Mouse (Mus musculus) limb, embryonic 14.5 days (tissue): ENCODE results near the gene Pigb. TPM values are rescaled to one million over a fixed set of nuclear protein-coding genes. Genes with fewer than 3 reads are reported as not detected.
A peak's percentile ranks its signal among the peaks of the same experiment; 100 is the strongest.

Experiments
- ATAC-seq: fragments of 200-750 bp; cut with Nextera tagmentation; 2 replicates; pipeline ENCODE4 v1.8.0; 2017; ENCODE audit warnings: low read depth, moderate number of reproducible peaks, moderate TSS enrichment; ENCODE audit not compliant: low FRiP score
- DNase-seq: peaks from one replicate; pipeline ENCODE4 v3.0.0-alpha.2; 2015; ENCODE audit warnings: low spot score
- H3K27ac ChIP-seq: fragments of 300-500 bp; sonication (generic); replicated peaks from 2 replicates; pipeline ENCODE4 v1.5.1; 2014; ENCODE audit warnings: low read depth, mild to moderate bottlenecking, low read length, moderate library complexity, mixed read lengths
- H3K27me3 ChIP-seq: fragments of 300-500 bp; sonication (generic); 2 replicates; pipeline ENCODE4 v1.6.1; 2014; ENCODE audit warnings: low read length, mixed read lengths; ENCODE audit not compliant: control insufficient read depth, insufficient read depth
- H3K36me3 ChIP-seq: fragments of 300-500 bp; sonication (generic); 2 replicates; pipeline ENCODE4 v1.6.1; 2014; ENCODE audit warnings: mild to moderate bottlenecking, low read length, moderate library complexity, mixed read lengths; ENCODE audit not compliant: control insufficient read depth, insufficient read depth
- H3K4me1 ChIP-seq: fragments of 300-500 bp; sonication (generic); 2 replicates; pipeline ENCODE4 v1.6.1; 2014; ENCODE audit warnings: antibody characterized with exemption, low read length, mixed read lengths; ENCODE audit not compliant: control insufficient read depth, insufficient read depth
- H3K4me2 ChIP-seq: fragments of 300-500 bp; sonication (generic); replicated peaks from 2 replicates; pipeline ENCODE4 v1.6.1; 2014; ENCODE audit warnings: low read depth, mild to moderate bottlenecking, low read length, moderate library complexity; ENCODE audit not compliant: severe bottlenecking
- H3K4me3 ChIP-seq: fragments of 300-500 bp; sonication (generic); replicated peaks from 2 replicates; pipeline ENCODE4 v1.5.1; 2014; ENCODE audit warnings: low read length
- H3K9ac ChIP-seq: fragments of 300-500 bp; sonication (generic); 2 replicates; pipeline ENCODE4 v1.6.1; 2014; ENCODE audit warnings: mild to moderate bottlenecking, low read depth, low read length, moderate library complexity; ENCODE audit not compliant: severe bottlenecking
- H3K9me3 ChIP-seq: fragments of 300-500 bp; sonication (generic); 2 replicates; pipeline ENCODE4 v1.6.1; 2016; ENCODE audit warnings: low read length; ENCODE audit not compliant: control insufficient read depth
- POLR2A ChIP-seq: fragments of 200-500 bp; IDR thresholded peaks from 2 replicates; pipeline ENCODE4 v1.8.0; 2012; ENCODE audit warnings: inconsistent platforms, mild to moderate bottlenecking, moderate library complexity, borderline replicate concordance; ENCODE audit not compliant: insufficient read depth, insufficient read length; ENCODE audit errors: extremely low read depth
- WGBS: fragments of 180-500 bp; shearing (Covaris S2); extraction: QIAGEN DNeasy Blood & Tissue Kit; methylation state at CpG from one replicate; pipeline ENCODE4 v1.1.7; 2014; 5-methylcytosine and 5-hydroxymethylcytosine counted together
- polyA plus RNA-seq, 2 experiments: library from polyadenylated mRNA; depleted of rRNA in 1 of 2; stranded (reverse) in 1 of 2; unstranded in 1 of 2; fragments of >200 nt; fragmentation: Nextera tagmentation in 1 of 2; extraction: Ambion mirVana in 1 of 2; gene quantifications; 2 replicates each; pipeline versions ENCODE4 v1.2.1 to v1.2.3; 2012 to 2014

The Pigb gene
- polyA plus RNA-seq, 2 experiments = 15.2 to 20.8 TPM

DNA sequence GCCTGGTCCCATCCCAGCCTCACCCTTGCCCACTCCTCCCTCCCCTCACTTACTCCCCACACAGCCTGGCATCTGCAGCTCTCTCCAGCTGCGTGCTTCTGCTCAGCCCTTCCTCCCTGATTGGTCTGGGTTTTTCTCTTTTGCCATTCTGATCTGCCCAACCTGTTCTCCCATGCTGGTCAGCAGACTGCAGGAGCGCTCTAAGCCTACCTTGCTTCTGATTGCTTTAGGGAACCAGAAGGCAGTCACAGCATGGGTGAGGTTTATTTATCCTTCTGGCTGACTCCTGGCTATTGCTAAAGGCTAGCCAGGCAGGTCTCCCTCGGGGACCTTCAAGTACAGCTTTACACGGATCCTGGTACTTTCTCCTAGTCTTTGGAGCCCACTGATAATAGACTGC is 8.8 kb downstream of the Pigb start:
- no peak overlapping the region for H3K4me3 ChIP-seq
- no peaks in the 10 kb centered on the region for H3K9me3 ChIP-seq
- TF ChIP-seq POLR2A = no peak
- H3K36me3 ChIP-seq = peaks cover 55% of the 10 kb centered on the region
- WGBS = 82% methylated on average over 4 of the region's 4 CpGs
- H3K4me1 ChIP-seq = no peaks in the 10 kb centered on the region
- no peak for ATAC-seq
- H3K9ac ChIP-seq = no peak overlapping the region
- no peak for DNase-seq
- no peaks in the 10 kb centered on the region for H3K27me3 ChIP-seq
- no peak overlapping the region for H3K4me2 ChIP-seq
- H3K27ac ChIP-seq = no peak overlapping the region

DNA sequence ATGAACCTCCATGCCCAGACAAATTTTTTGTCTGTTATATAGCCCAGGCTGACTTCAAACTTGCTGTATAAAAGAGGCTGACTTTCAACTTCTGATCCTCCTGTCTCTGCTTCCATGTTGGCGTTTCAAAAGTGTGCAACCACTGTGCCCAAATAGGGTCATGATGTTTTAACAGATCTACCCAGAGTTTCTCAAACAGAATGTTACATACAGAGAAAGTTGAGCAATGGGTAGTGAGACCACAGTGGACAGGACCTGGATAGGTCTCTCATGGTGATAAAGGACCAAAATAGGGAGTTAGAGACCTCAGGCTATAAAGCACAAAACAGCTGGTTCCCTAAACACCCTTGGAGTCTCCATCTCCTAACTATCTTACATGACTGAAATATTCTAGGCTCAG is 9.7 kb downstream of the Pigb start:
- no peak overlapping the region for H3K4me3 ChIP-seq
- H3K27me3 ChIP-seq = no peaks in the 10 kb centered on the region
- ATAC-seq (no peak), DNase-seq (no peak)
- no peaks in the 10 kb centered on the region for H3K9me3 ChIP-seq
- TF ChIP-seq POLR2A = no peak
- H3K36me3 ChIP-seq = peaks cover 48% of the 10 kb centered on the region
- H3K4me1 ChIP-seq = no peaks in the 10 kb centered on the region
- no peak overlapping the region for H3K9ac ChIP-seq
- 96% methylated on average over 1 of the region's 1 CpGs for WGBS
- H3K27ac ChIP-seq = no peak overlapping the region
- no peak overlapping the region for H3K4me2 ChIP-seq

DNA sequence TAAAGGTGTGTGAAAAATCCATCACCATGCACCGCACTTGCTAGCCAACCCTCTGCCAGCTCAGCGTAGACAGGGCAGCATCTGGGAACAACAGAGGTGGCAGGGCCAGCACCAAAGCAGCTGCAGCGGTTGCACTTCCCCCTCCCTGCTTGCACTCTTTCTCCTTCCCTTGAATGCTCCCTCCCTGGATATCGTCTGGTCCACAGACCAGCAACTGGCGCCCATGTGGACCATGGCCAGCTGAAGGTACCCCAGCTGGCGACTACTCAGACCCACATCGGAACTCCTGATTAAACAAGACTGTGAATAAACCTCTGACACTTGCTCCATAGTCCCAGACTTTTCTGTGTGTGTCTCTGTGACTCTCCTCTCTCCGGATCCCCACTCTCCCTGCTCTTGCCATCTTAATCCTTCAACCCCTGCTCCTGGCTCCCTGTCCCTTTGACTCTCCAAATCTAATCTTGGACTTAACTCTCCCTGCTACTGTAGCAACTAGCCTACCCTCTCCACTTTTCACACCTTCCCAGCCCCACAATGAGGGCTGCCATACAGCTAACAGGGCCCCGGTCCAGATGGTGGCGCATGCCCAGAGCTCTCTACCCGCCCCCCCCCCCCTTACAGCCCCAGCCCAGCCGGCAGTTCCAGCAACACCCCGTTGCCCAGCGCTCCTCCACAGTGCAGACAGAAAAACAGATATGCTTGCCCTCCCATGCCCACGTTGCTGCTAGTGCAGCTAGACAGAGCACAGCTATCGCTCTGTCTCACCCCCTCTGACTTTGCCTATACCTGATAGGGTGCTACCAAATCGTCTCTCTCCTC is 14.2 kb downstream of the Pigb start:
- no peaks in the 10 kb centered on the region for H3K4me1 ChIP-seq
- no peak for TF ChIP-seq POLR2A
- ATAC-seq = peak; percentile 55; the same call in 1 of the 2 replicates
- peak overlapping the region; percentile 16 for H3K4me3 ChIP-seq
- 26% methylated on average over 16 of the region's 17 CpGs for WGBS
- no peak for DNase-seq
- H3K27me3 ChIP-seq = no peaks in the 10 kb centered on the region
- peaks cover 31% of the 10 kb centered on the region for H3K36me3 ChIP-seq
- H3K9me3 ChIP-seq = no peaks in the 10 kb centered on the region
- no peak overlapping the region for H3K27ac ChIP-seq
- H3K4me2 ChIP-seq = peak overlapping the region; percentile 35; the same call in 1 of the 2 replicates
- peak overlapping the region; percentile 16; the same call in 1 of the 2 replicates for H3K9ac ChIP-seq

DNA sequence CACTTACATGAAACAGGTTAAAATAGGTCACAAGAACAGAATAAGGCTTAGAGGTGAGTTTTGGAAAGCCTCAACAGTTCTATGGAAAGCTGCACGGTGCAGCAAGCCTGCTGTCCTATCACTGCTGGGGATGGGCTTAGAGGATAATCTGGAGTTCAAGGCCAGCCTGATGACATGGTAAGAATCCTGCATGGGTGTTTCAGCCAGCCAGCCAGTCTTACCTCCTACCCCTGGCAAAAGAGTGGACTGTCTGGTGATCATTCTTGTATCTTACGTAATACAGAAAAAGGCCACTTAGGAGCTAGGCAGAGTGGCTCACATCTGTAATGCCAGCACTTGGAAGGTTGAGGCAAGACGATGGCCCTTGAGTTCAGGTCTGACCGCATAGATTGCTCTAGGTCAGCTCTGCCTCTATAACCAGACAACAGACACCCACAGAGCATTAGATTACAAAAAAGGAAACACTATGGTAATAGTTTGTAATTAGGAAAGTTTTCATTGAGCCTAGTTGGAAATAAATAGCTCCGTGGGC is 19.5 kb downstream of the Pigb start:
- Histone ChIP-seq H3K9ac (no peak overlapping the region), H3K9me3 (no peaks in the 10 kb centered on the region), H3K27me3 (no peaks in the 10 kb centered on the region), H3K36me3 (peaks cover 65% of the 10 kb centered on the region), H3K4me1 (no peaks in the 10 kb centered on the region), H3K27ac (no peak overlapping the region), H3K4me2 (no peak overlapping the region), H3K4me3 (no peak overlapping the region)
- no peak for TF ChIP-seq POLR2A
- no peak for DNase-seq
- ATAC-seq = no peak
- 93% methylated on average over 5 of the region's 5 CpGs for WGBS

DNA sequence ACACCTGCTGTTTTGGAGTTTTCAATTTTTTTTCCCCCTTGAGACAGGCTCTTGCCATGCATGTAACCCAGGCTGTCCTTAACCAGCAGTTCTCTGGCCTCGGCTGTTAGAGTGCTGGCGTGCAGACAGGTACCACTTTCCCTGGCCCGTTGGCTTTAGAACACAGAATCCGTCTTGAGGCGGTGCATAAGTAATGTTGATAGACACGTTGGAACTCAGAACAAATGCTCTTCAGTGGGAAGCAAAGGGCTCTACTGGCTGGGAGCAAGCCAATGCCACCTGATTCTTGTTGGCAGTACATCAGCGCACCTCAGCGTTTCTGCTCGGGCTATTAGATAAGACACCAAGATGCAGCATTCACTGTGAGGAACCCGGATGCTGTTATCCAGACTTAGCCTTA is 20.3 kb downstream of the Pigb start:
- H3K27ac ChIP-seq = no peak overlapping the region
- no peak for DNase-seq
- WGBS = 94% methylated on average over 10 of the region's 10 CpGs
- H3K9me3 ChIP-seq = no peaks in the 10 kb centered on the region
- no peak overlapping the region for H3K4me2 ChIP-seq
- TF ChIP-seq POLR2A = no peak
- no peak overlapping the region for H3K4me3 ChIP-seq
- no peak for ATAC-seq
- peaks cover 71% of the 10 kb centered on the region for H3K36me3 ChIP-seq
- no peaks in the 10 kb centered on the region for H3K27me3 ChIP-seq
- no peak overlapping the region for H3K9ac ChIP-seq
- H3K4me1 ChIP-seq = no peaks in the 10 kb centered on the region
